Mouse (Mus musculus): Measurements from ENCODE around the gene Adar.

DNA sequence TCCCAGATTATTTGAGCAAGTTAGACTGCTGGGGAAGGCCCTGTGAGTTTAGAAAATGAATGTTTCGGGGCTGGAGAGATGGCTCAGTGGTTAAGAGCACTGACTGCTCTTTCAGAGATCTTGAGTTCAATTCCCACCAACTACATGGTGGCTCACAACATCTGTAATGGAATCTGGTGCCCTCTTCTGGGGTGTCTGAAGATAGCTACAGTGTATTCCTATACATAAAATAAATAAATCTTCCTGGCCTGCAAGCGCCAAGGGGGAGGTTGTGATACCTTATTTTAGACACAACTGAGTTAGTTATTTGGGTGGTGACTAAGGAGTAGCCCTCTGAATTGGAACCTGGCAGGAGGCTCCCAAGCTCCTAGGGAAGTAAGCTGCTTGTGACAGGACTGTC is 14.0 kb downstream of the Adar start:
- no peak for TF ChIP-seq CTCF (IDR thresholded peaks at IDR 0.05; ENCODE audit: control insufficient read depth, insufficient read depth, insufficient read length)
- TF ChIP-seq CEBPB (IDR thresholded peaks at IDR 0.05; ENCODE audit: low read depth): no peak
- no peak for TF ChIP-seq USF1 (IDR thresholded peaks at IDR 0.05; ENCODE audit: low read depth)
- TF ChIP-seq MYOD1 (IDR thresholded peaks at IDR 0.05; ENCODE audit: control insufficient read depth, insufficient read length, low read depth): no peak
- TF ChIP-seq MYOG (IDR thresholded peaks at IDR 0.05; ENCODE audit: control insufficient read depth, extremely low read depth, insufficient read length): no peak

Measured in C2C12 (cell line).